Mouse (Mus musculus) bone marrow, adult 2 months (tissue): Measurements from ENCODE around the gene Evi5.

ENCODE experiments used
- CTCF ChIP-seq: fragments of 200-500 bp; IDR thresholded peaks from 2 replicates; pipeline ENCODE4 v1.5.1; 2011; ENCODE audit warnings: low read length, control low read depth; ENCODE audit not compliant: control insufficient read depth, insufficient read depth
- POLR2A ChIP-seq: fragments of 200-500 bp; IDR thresholded peaks from 2 replicates; pipeline ENCODE4 v1.6.1; 2011; ENCODE audit warnings: low read depth, mild to moderate bottlenecking, control low read depth, low read length, borderline replicate concordance; ENCODE audit not compliant: control insufficient read depth

- TF ChIP-seq POLR2A (peak; percentile 22; the same call in 1 of the 2 replicates), CTCF (no peak)
Measured at GRCm38 (mm10) chr5:107722661-107723532, 152.0 kb downstream of the Evi5 start.
